Mouse (Mus musculus) kidney, adult 2 months (tissue): ENCODE data around the gene Gm42372.

Experiments
- CTCF ChIP-seq: fragments of 200-500 bp; conservative IDR thresholded peaks from 2 replicates; pipeline ENCODE4 v1.5.1; 2011; ENCODE audit warnings: low read depth, mild to moderate bottlenecking, control low read depth, low read length, moderate library complexity, mixed read lengths; ENCODE audit not compliant: insufficient read depth, insufficient read length
- POLR2A ChIP-seq: fragments of 200-500 bp; IDR thresholded peaks from one replicate; pipeline ENCODE4 v1.6.1; 2011; ENCODE audit warnings: low read depth, low read length, control low read depth

GRCm38 (mm10) chr7:16978593-16978992, 4.3 kb upstream of the Gm42372 start:
- TF ChIP-seq CTCF (no peak), POLR2A (no peak)
